Mouse (Mus musculus) erythroblast, embryonic 14.5 days (primary cell): ENCODE results near the gene Gm17416.

Experiments
- GATA1 ChIP-seq: IDR thresholded peaks from 2 replicates; pipeline ENCODE4 v1.6.1; 2012; ENCODE audit warnings: low read length, inconsistent platforms, mixed read lengths
- TAL1 ChIP-seq: IDR thresholded peaks from 3 replicates; pipeline ENCODE4 v1.6.1; 2012; ENCODE audit warnings: low read length, inconsistent platforms, mixed read lengths

DNA sequence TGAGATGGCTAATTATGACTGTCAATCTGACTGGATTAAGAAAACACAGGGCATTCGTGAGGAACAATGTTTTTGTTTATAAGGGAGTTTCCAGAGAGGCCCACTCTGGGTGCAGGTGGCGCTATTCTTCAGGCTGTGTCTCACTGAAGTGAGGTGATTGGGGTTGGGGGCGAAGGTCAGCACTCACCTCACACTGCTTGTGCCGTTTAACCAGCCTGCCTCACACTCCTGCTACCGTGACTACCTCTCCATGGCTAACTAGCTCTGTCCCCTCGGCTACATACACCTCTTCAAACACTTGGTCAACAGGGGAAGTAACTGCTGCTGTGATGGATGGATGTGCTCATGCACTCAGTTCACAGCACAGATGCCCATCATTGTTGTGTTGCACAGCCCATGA is 19.9 kb downstream of the Gm17416 start:
- TF ChIP-seq GATA1 (no peak), TAL1 (no peak)
